8 mouse cellular contexts compared by ENCODE assay signal in genomic region chr1:58031160-58031769, GRCm38 (mm10). TPM values are rescaled to one million over a fixed set of nuclear protein-coding genes. Genes with fewer than 3 reads are reported as not detected.
DNase-seq lines count a peak whose midpoint lies in the region; ATAC-seq lines count a peak whose summit lies in the region.

No protein-coding gene starts in this region.

- no peak for ATAC-seq in liver, embryonic 13.5 days (ENCODE audit: low read depth)
- ATAC-seq in neural tube, embryonic 12.5 days (ENCODE audit: low FRiP score, low read depth): peak; percentile 69

- 0 out of 2 replicates have a peak overlapping the region, but pooled peaks have one; percentile 72 for H3K4me2 ChIP-seq in liver, embryonic 13.5 days
- no peak overlapping the region for H3K4me2 ChIP-seq in neural tube, embryonic 12.5 days (replicated peaks)

- no peaks in the 10 kb centered on the region for H3K27me3 ChIP-seq in liver, embryonic 13.5 days
- H3K27me3 ChIP-seq in neural tube, embryonic 12.5 days (replicated peaks): no peaks in the 10 kb centered on the region

- peaks cover 1% of the 10 kb centered on the region; the same call in 1 of the 2 replicates for H3K36me3 ChIP-seq in liver, embryonic 13.5 days
- H3K36me3 ChIP-seq in neural tube, embryonic 12.5 days: no peaks in the 10 kb centered on the region

- H3K27ac ChIP-seq in liver, embryonic 13.5 days: no peak overlapping the region
- no peak overlapping the region for H3K27ac ChIP-seq in neural tube, embryonic 12.5 days

- H3K9ac ChIP-seq in liver, embryonic 13.5 days: no peak overlapping the region
- H3K9ac ChIP-seq in neural tube, embryonic 12.5 days: no peak overlapping the region

- DNase-seq in CD4-positive, CD25-positive, alpha-beta regulatory T cell, adult 2 months (ENCODE audit: low read depth, low spot score): peak; percentile 74
- peak; percentile 84 for DNase-seq in ZHBTc4 (ENCODE audit: low read depth, low spot score)
- DNase-seq in cerebellum, postnatal 25 days: peak; percentile 56 to 69
- peak; percentile 35 for DNase-seq in gastrocnemius, postnatal 25 days
- peak; percentile 50 for DNase-seq in kidney, adult 18-20 months
- DNase-seq in liver, embryonic 13.5 days: peak; percentile 51
- peak; percentile 56 to 59 for DNase-seq in thymus, postnatal 36 days

- H3K9me3 ChIP-seq in liver, embryonic 13.5 days (replicated peaks): no peaks in the 10 kb centered on the region
- no peaks in the 10 kb centered on the region for H3K9me3 ChIP-seq in neural tube, embryonic 12.5 days

- H3K4me1 ChIP-seq in liver, embryonic 13.5 days (replicated peaks): peaks cover 43% of the 10 kb centered on the region
- peaks cover 10% of the 10 kb centered on the region; the same call in 1 of the 2 replicates for H3K4me1 ChIP-seq in neural tube, embryonic 12.5 days

- 48% methylated on average over 10 of the region's 10 CpGs for WGBS in liver, embryonic 13.5 days (ENCODE audit: insufficient replicate concordance)
- 65% methylated on average over 10 of the region's 10 CpGs for WGBS in neural tube, embryonic 12.5 days

- no peak overlapping the region for H3K4me3 ChIP-seq in liver, embryonic 13.5 days (replicated peaks)
- H3K4me3 ChIP-seq in neural tube, embryonic 12.5 days: no peak overlapping the region

RNA-seq across cellular contexts. Expression of gene Aox1, which starts 1.5 kb away (rescaled TPM):
- total RNA-seq in gastrocnemius, postnatal 25 days (2021): 10 to 100 TPM in 1 of 2 experiments, 1 to 10 TPM in 1; 4.6 to 12.1 TPM
- 0.10 and 0.15 TPM in 2 replicates for polyA plus RNA-seq in liver, embryonic 13.5 days (2015; fragmentation: Nextera tagmentation; extraction: Ambion mirVana)
- 0.18 and 0.24 TPM in 2 replicates for polyA plus RNA-seq in neural tube, embryonic 12.5 days (2016; fragmentation: Nextera tagmentation; extraction: Ambion mirVana)

RNA-seq across cellular contexts. Expression of gene Kctd18, which starts 12.5 kb away (rescaled TPM):
- 1 to 10 TPM; 4.0 to 4.4 TPM for total RNA-seq in gastrocnemius, postnatal 25 days (2021)
- polyA plus RNA-seq in liver, embryonic 13.5 days (2015; fragmentation: Nextera tagmentation; extraction: Ambion mirVana): 2.8 and 3.6 TPM in 2 replicates
- 26.0 and 26.5 TPM in 2 replicates for polyA plus RNA-seq in neural tube, embryonic 12.5 days (2016; fragmentation: Nextera tagmentation; extraction: Ambion mirVana)

RNA-seq across cellular contexts. Expression of gene Sgo2a, which starts 35.5 kb away (rescaled TPM):
- under 1 TPM; 0.38 to 0.43 TPM for total RNA-seq in gastrocnemius, postnatal 25 days (2021)
- 11.3 and 12.9 TPM in 2 replicates for polyA plus RNA-seq in liver, embryonic 13.5 days (2015; fragmentation: Nextera tagmentation; extraction: Ambion mirVana)
- 14.3 and 14.8 TPM in 2 replicates for polyA plus RNA-seq in neural tube, embryonic 12.5 days (2016; fragmentation: Nextera tagmentation; extraction: Ambion mirVana)
